Mouse (Mus musculus): ENCODE measurements around the gene Prss36. TPM values are rescaled to one million over a fixed set of nuclear protein-coding genes. Genes with fewer than 3 reads are reported as not detected.

Prss36 gene
- polyA plus RNA-seq, 1 experiment = 15.8 TPM

DNA sequence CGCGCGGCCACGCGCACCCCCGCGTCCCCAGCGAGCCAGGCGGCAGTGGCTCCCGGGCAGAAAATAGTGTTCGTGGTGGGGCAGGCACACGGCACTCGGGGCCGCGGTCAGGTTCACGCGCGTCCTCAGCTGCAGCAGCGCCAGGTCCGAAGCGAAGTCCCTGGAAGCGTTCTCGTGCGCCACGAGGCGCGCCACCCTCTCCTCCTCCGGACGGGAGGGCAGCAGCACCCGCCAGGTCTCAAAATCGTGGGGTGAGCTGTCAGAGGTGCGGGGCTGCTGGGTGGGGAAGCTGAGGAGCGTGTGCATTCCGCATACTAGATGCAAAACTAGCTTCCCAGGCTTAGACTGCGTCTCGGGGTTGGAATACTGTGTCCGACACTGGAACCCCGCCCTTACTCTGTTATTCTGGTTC is 10.8 kb downstream of the Prss36 start:
- Histone ChIP-seq H3K4me1 (replicated peaks; ENCODE audit: control insufficient read depth, insufficient read depth, low read length) (peaks cover 14% of the 10 kb centered on the region), H3K27ac (ENCODE audit: control insufficient read depth, insufficient read depth, low read length) (no peak overlapping the region), H3K4me3 (ENCODE audit: control insufficient read depth, insufficient read depth, low read length) (peak overlapping the region; percentile 65), H3K36me3 (ENCODE audit: control insufficient read depth, insufficient read depth, low read length) (no peaks in the 10 kb centered on the region), H3K27me3 (ENCODE audit: control insufficient read depth, insufficient read depth, low read length) (no peaks in the 10 kb centered on the region)
- WGBS = 2% methylated on average over 38 of the region's 38 CpGs
- no peak for DNase-seq
- TF ChIP-seq CTCF (IDR thresholded peaks at IDR 0.05; ENCODE audit: borderline replicate concordance, control insufficient read depth, extremely low read depth, insufficient read depth, low read length, poor library complexity) (no peak; the same call in 1 of the 2 replicates), POLR2A (IDR thresholded peaks at IDR 0.05; ENCODE audit: control insufficient read depth, extremely low read depth, insufficient read depth, low read length, poor library complexity) (no peak)

DNA sequence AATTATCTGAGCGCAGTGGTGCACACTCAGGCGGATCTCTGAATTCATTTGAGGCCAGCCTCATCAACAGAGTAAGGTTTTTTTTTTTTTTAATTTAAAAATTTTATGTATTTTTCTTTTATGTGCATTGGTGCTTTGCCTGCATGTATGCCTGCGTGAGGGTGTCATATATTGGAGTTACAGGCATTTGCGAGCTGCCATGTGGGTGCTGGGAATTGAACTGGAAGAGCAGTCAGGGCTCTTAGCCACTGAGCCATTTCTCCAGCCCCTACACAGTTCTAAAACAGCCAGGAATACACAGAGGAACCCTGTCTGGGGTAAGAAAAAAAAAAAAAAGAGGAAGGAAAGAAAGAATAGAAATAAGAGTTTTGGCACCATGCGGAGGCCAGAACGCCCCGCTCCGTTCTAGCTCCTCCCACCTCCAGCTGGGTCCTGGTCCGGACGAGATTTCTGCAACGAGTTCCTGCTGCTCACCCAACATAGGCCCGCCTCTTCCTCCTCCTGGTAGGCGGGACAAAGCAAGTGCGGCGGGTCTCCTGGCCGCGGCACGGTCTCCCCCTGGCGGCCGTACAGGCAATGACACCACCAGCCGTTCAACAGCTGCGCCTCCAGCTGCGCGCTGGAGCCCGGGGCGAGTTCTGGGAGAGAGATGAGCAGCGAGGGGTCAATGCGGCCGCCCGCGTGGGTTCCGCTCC is 11.3 kb downstream of the Prss36 start:
- Histone ChIP-seq H3K4me1 (replicated peaks; ENCODE audit: control insufficient read depth, insufficient read depth, low read length) (peaks cover 14% of the 10 kb centered on the region), H3K27ac (ENCODE audit: control insufficient read depth, insufficient read depth, low read length) (no peak overlapping the region), H3K4me3 (ENCODE audit: control insufficient read depth, insufficient read depth, low read length) (peak overlapping the region; percentile 65), H3K27me3 (ENCODE audit: control insufficient read depth, insufficient read depth, low read length) (no peaks in the 10 kb centered on the region), H3K36me3 (ENCODE audit: control insufficient read depth, insufficient read depth, low read length) (no peaks in the 10 kb centered on the region)
- 7% methylated on average over 30 of the region's 32 CpGs for whole genome bisulfite sequencing
- peak; percentile 96 for TF ChIP-seq CTCF (IDR thresholded peaks at IDR 0.05; ENCODE audit: borderline replicate concordance, control insufficient read depth, extremely low read depth, insufficient read depth, low read length, poor library complexity)
- TF ChIP-seq POLR2A (IDR thresholded peaks at IDR 0.05; ENCODE audit: control insufficient read depth, extremely low read depth, insufficient read depth, low read length, poor library complexity) = peak; percentile 49; the same call in 1 of the 2 replicates
- DNase-seq = peak; percentile 97

DNA sequence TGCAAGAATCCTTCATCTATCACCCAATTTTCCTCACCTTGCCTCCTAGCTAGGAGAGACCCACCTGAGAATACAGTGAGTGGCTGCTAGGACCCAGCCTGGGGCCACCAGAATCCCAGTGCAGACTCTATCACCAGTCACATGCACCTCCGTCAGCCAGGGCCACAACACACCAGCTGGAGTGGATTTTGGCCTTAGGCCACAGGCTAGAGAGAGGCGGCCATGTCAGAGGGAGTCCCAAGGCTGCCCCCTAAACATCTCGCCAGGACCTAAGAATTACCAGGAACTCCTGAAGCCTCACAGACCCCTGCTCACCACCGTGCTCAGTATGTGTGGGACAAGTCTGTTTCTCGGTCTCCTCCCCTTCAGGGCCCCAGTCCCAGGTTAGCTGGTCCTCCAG is 12.4 kb downstream of the Prss36 start:
- H3K27ac ChIP-seq (ENCODE audit: control insufficient read depth, insufficient read depth, low read length) = no peak overlapping the region
- H3K27me3 ChIP-seq (ENCODE audit: control insufficient read depth, insufficient read depth, low read length) = no peaks in the 10 kb centered on the region
- no peak overlapping the region for H3K4me3 ChIP-seq (ENCODE audit: control insufficient read depth, insufficient read depth, low read length)
- no peak for TF ChIP-seq CTCF (IDR thresholded peaks at IDR 0.05; ENCODE audit: borderline replicate concordance, control insufficient read depth, extremely low read depth, insufficient read depth, low read length, poor library complexity)
- TF ChIP-seq POLR2A (IDR thresholded peaks at IDR 0.05; ENCODE audit: control insufficient read depth, extremely low read depth, insufficient read depth, low read length, poor library complexity) = no peak
- WGBS = 97% methylated on average over 5 of the region's 5 CpGs
- DNase-seq = no peak
- H3K4me1 ChIP-seq (replicated peaks; ENCODE audit: control insufficient read depth, insufficient read depth, low read length) = peaks cover 14% of the 10 kb centered on the region
- H3K36me3 ChIP-seq (ENCODE audit: control insufficient read depth, insufficient read depth, low read length) = no peaks in the 10 kb centered on the region

DNA sequence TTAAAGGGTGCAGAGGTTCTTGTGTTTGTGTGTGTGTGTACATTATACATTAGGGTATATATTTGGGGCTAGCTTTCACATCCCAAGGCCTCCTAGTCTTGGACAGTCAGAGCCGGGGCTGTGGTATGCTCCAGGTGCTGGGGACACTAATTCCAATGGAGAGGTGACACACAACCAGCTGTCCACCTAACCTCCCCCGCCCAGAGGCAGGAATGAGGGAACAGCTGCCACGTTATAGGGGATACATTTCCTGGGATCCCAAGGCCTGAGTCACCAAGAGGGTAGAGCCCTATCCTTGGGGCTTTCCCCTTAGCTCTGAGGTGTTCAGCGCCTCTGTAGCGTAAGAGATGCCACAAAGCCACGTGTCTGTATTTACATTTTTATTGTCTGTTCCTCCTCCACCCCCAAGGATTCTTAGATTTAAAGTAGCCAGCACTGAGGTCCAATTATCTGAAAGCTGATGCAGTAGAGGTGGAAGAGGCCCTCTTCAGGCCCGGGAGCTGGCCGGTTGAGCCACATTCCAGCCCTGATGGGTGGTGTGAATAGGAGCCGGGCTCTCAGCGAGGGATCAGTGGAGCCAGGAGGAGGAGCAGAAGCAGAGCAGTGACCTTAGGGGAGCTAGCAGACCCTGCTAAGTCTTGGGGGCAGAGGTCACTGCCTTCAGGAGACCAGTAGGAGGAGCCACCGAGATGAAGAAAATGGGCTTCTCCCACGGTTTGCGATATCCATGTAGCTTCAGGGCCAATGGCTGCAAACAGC is 14.1 kb downstream of the Prss36 start:
- peaks cover 14% of the 10 kb centered on the region for H3K4me1 ChIP-seq (replicated peaks; ENCODE audit: control insufficient read depth, insufficient read depth, low read length)
- no peak overlapping the region for H3K27ac ChIP-seq (ENCODE audit: control insufficient read depth, insufficient read depth, low read length)
- DNase-seq = no peak
- no peaks in the 10 kb centered on the region for H3K27me3 ChIP-seq (ENCODE audit: control insufficient read depth, insufficient read depth, low read length)
- WGBS = 83% methylated on average over 13 of the region's 13 CpGs
- no peak overlapping the region for H3K4me3 ChIP-seq (ENCODE audit: control insufficient read depth, insufficient read depth, low read length)
- TF ChIP-seq POLR2A (IDR thresholded peaks at IDR 0.05; ENCODE audit: control insufficient read depth, extremely low read depth, insufficient read depth, low read length, poor library complexity) = no peak
- TF ChIP-seq CTCF (IDR thresholded peaks at IDR 0.05; ENCODE audit: borderline replicate concordance, control insufficient read depth, extremely low read depth, insufficient read depth, low read length, poor library complexity) = no peak
- no peaks in the 10 kb centered on the region for H3K36me3 ChIP-seq (ENCODE audit: control insufficient read depth, insufficient read depth, low read length)

DNA sequence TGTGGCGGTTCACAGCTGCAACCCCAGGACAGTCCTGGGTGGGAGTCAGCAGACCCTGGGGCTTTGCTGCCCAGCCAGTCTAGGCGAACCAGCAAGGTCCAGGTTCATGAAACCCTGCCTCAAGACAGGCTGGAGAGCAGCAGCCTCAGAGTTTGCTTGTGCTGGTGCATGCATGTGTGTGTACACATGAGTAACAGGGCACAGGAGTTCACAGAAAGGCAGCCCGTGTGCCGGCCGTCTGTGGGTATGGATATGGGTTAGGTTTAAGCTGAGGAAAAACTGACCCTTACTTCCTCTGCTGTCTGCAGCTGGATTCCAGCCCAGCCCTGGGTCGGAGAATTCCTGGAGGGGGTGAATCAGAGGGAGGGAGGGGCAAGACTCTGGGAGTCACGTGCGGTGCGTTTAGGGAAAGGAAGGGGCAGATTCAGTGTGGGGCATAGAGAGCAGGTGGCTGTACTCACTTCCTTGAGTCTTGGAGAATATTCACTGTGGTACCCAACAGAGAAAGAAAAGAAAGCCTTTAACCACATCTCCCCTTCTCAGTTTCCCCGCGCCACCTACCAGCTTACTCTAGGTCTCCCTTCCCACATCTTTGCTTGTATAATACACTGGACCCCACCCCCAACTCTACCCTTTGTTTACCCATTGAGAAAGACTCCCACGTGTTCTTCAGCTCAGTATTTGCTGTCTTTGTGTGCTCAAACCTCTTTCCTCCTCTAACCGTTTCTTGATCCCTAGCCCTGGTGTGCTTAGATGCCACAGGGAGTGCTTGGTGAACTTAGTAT is 15.0 kb downstream of the Prss36 start:
- no peak overlapping the region for H3K4me3 ChIP-seq (ENCODE audit: control insufficient read depth, insufficient read depth, low read length)

DNA sequence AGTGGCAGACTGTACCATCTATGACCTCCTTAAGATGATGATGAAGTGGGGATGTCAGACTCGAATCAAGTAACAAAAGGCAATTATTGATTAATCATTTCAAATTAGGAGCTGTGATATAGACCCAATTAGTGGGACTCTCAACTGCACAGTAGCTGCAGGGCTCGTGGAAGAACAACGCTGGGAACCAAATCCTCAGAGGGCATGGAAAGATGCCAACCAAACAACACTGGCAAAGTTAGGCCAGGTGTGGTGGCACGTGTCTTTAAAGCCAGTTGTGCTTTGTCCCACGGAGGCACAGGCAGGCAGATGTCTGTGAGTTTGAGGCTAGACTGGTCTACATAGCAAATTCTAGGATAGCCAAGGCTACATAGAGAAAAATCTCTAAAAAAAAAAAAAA is 15.9 kb downstream of the Prss36 start:
- TF ChIP-seq CTCF (IDR thresholded peaks at IDR 0.05; ENCODE audit: borderline replicate concordance, control insufficient read depth, extremely low read depth, insufficient read depth, low read length, poor library complexity) (no peak), POLR2A (IDR thresholded peaks at IDR 0.05; ENCODE audit: control insufficient read depth, extremely low read depth, insufficient read depth, low read length, poor library complexity) (no peak)
- DNase-seq = no peak
- 75% methylated on average over 5 of the region's 5 CpGs for WGBS
- Histone ChIP-seq H3K4me3 (ENCODE audit: control insufficient read depth, insufficient read depth, low read length) (no peak overlapping the region), H3K27ac (ENCODE audit: control insufficient read depth, insufficient read depth, low read length) (no peak overlapping the region), H3K27me3 (ENCODE audit: control insufficient read depth, insufficient read depth, low read length) (no peaks in the 10 kb centered on the region), H3K4me1 (replicated peaks; ENCODE audit: control insufficient read depth, insufficient read depth, low read length) (peaks cover 7% of the 10 kb centered on the region; the same call in 1 of the 2 replicates), H3K36me3 (ENCODE audit: control insufficient read depth, insufficient read depth, low read length) (peaks cover 8% of the 10 kb centered on the region; the same call in 1 of the 2 replicates)

More for the DNA sequence above, 15.0 kb downstream of the Prss36 start:
- Histone ChIP-seq H3K4me1 (replicated peaks; ENCODE audit: control insufficient read depth, insufficient read depth, low read length) (peaks cover 14% of the 10 kb centered on the region), H3K27me3 (ENCODE audit: control insufficient read depth, insufficient read depth, low read length) (no peaks in the 10 kb centered on the region), H3K36me3 (ENCODE audit: control insufficient read depth, insufficient read depth, low read length) (0 out of 2 replicates have a peak, but pooled peaks cover under 1% of the 10 kb centered on the region), H3K27ac (ENCODE audit: control insufficient read depth, insufficient read depth, low read length) (no peak overlapping the region)
- 60% methylated on average over 13 of the region's 13 CpGs for WGBS
- DNase-seq = no peak
- TF ChIP-seq CTCF (IDR thresholded peaks at IDR 0.05; ENCODE audit: borderline replicate concordance, control insufficient read depth, extremely low read depth, insufficient read depth, low read length, poor library complexity) (no peak), POLR2A (IDR thresholded peaks at IDR 0.05; ENCODE audit: control insufficient read depth, extremely low read depth, insufficient read depth, low read length, poor library complexity) (no peak)
